Mouse (Mus musculus): ENCODE data around the gene Sox18. TPM values are rescaled to one million over a fixed set of nuclear protein-coding genes. Genes with fewer than 3 reads are reported as not detected.

Gene Sox18
- total RNA-seq, 2 experiments from 2014 or later = 14.4 to 15.6 TPM

DNA sequence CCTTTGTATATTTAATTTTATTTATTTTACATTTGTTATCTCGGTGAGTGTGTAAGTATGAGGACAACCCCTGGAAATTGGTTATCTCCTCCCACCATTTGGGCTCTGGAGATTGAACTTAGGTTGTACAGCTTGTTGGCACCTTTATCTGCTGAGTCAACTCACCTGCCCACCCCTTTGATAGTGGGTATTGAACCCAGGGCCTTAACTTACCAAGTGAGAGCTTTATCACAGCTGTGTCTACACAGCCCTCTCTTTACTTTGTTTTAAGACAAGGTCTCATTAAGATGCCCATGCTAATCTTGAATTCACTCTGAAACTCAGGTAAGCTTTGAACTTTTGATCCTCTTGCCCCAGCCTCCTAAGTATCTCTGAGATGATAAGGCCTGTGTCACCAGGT, 10.5 kb upstream of the Sox18 start:
- DNase-seq (ENCODE audit: low spot score in 2 of 2) = no peak

DNA sequence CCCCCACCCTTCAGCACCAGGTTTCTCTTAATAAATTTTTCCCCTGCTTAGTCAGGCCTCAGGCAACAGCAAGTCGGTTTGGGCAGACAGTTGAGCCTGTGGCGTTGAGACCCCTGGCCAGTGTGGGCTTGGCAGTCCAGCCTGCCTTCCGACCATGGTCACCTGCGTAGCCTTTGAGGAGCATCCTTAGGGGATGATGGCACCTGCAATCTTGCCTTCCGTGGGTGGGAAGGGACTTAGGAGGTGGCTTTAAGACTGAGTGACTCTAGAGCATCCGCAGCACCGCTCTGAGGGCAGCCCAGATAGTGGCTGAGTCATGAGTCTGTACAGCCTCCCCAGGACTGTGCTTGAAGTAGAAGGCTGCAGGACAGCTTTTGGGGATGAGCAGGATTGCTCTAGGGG, 9.3 kb upstream of the Sox18 start:
- DNase-seq (ENCODE audit: low spot score in 2 of 2) = no peak

DNA sequence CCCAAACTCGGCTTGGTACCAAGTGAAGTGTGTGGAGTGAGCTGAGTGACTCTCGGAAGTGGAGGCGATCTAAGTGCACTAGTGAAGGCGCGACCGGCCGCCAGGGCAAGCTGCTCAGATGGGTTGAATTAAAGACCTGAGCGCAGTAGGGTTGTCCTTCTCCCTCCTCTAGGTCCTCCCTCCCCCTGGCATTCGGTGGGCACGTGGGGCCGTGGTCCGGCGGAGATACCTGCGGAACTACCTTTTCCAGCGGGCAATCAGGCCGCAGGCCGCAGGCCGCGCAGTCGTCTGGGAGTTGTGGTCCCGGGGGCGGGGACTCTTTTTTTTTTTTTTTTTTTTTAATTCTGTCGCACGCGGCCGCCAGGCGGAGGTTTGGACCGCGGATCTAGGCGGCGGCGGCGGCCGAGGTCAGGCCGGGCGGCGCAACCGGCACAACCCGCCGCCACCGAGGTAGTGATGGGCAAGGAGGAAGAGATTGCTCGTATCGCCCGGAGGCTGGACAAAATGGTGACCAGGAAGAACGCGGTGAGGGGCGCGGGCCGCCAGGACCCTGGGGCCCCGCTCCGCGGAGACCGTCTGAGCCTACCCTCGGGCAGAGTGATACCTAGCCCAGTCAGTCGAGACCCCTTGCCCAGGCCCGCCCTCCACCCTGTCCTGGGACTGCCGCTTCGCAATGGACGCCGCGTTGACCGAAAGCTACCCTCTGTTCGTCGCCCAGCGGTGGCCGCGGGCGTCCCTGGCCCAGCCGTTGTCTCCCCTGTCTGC, 8.7 kb upstream of the Sox18 start, which contains the start of gene Tcea2:
Tcea2 (plus strand) TSS at position 360 of the 765 bp plus-strand sequence.
- DNase-seq (ENCODE audit: low spot score in 2 of 2) = peak; percentile 70 to 75

DNA sequence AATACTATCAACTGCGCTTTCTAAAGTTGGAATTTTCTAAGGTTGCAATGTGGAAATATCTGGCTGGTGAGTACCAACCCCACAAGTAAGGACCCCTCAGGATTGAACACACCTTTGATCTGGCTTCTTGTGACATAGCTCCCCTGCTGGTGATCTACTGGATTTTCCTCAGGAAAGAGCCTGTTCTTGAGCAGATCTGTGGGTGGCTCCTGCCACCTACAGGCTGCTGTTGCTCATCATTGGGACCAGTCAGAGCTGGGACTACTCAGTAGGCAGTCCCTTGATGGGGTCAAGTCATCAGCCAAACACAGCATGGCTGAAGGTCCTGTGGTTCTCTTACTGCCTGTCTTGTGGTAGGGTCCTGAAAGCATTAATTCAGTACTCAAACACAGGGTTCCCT, 7.3 kb upstream of the Sox18 start:
- peak; percentile 79 to 89 for DNase-seq (ENCODE audit: low spot score in 2 of 2)

DNA sequence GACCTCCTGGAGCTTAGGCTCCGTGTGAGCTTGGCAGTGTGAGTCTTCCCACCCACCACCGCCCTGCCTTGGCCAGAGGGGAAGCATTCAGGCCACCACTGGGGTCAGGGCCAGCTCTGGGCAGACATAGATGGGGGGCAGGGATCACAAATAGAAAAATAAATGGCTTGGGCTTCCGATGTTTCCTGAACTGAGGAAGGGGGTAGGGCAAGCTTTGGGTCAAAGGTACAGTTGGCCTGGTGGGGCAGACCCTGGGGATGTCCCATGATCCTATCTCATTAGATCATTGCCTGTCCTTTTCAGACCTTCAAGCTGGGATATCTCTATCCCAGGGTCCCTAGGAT, 6.3 kb upstream of the Sox18 start:
- no peak for DNase-seq (ENCODE audit: low spot score in 2 of 2)

DNA sequence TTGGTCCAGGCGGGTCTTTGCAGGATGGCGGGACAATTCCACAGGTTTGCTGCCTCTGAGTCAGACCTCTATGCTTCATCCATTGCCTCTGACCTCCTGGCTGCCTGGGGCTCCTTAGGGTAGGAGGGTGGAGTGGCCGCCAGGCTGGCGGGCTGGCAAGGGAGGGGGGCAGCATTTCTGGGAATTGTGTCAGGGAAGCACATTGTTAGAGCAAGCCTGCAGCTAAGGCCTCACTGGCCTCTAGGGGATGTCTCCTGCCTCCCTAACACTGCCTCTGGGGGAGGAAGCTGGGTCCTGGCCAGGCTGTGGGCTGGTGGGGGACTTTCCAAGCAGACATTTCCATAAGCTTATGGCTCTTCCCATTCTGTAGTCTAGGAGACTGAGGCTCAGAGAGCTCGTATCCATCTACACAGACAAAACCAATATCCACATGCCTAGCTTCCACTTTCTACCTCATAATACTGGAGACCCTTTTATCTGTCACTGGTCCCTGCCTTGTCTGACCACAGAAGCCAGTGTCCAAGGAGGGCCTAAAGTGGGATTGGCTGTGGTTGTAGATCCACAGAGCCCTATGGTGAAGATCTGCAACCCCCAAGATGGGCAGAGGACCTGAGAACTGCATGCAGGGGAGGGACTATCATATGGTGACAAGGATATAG, 5.8 kb upstream of the Sox18 start:
- no peak for DNase-seq (ENCODE audit: low spot score in 2 of 2)

DNA sequence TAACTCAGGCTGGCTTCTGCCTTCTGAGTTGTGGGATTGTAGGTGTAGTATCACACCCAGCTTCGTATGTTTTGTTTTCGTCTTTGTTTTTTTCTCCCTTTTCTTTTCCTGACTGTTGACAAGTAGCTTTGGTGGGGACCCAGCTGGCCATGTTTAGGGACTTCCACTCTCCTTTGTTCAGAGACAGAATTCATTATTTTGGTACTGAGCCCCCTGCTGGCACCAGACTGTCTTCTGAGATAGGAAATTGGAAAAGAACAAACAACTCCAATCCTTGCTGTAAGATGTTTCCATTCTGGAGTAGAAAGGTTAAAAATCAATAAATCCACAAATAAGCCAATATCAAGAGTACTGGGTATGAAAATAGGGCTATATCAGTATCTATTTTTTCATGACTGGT, 5.0 kb upstream of the Sox18 start:
- DNase-seq (ENCODE audit: low spot score in 2 of 2) = no peak

DNA sequence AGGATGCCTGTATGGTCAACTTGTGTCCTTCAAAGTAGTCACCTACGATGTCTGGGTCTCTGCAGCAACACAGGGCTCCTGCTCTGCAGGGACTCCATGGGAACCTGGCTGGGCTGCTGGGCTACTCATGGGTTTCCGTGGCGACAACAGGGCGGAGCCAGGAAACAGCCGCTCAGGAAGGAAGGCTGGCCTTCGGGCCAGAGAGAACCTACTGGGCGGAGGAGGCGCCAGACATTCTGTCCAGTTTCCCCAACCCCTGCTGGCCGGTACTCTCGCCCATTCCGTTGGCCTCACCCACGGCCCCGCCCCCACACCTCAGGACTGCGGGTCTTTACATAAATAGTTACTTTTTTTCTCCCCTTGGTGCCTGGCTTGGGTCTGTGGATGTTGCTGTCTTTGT, 4.0 kb upstream of the Sox18 start:
- DNase-seq (ENCODE audit: low spot score in 2 of 2) = peak; percentile 43 to 58

DNA sequence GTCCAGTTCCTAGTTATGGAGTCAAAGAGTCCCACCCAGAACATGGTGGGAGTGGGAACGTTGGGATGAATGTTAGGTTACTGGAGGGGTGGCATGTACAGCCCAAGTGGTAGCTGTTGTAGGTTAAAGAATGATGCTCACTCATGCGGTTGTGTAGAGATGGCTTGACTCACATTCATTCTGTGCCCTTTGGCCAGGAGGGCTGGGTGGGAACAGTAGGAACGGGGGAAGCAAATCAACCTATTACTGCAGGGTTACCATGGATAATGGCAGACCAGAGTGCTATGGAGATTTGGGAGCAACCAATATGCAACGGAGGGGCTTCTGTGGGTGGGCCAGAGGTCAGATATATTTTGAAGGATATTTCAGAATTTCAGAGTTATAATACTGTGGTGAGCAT, 3.5 kb upstream of the Sox18 start:
- DNase-seq (ENCODE audit: low spot score in 2 of 2) = no peak

DNA sequence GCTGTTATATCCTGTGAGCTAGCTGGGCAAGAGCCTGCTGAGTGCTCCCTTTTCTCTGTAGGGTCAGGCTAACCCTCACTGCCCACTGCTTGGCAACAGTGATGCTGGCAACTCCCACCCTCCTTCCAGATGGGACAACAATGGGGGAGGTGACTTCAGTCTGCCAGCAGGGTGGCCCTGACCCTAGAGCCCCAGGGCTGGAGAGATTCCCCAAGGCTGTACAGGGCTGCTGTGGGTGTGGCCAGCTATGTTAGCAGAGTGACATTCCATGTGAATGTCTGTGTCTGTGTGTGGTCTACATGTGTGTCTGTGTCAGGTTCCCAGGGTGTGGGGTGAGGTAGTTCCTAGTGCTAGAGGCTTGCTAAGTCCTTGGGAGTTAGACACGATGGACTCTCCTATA, 2.1 kb upstream of the Sox18 start:
- no peak for DNase-seq (ENCODE audit: low spot score in 2 of 2)

DNA sequence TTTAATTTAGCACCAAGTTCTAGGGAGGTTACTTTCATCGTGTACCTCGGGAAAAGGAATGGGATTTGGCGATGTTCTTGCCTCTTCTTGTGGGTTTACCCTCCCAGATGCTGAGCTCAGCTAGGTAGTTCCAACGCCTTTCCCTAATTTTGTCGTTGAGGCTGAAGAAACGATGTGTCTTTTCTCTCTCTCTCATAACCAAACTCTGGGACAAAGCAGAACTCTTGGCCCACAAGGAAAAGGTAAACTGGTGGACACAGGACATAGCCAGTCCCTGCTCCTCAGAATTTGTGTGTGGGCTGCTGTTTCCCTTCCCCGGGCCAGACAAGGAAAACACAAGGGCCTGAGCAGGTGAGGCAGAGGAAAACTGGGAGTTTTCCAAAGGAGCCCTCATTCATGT, 544 bp upstream of the Sox18 start:
- DNase-seq (ENCODE audit: low spot score in 2 of 2) = no peak

DNA sequence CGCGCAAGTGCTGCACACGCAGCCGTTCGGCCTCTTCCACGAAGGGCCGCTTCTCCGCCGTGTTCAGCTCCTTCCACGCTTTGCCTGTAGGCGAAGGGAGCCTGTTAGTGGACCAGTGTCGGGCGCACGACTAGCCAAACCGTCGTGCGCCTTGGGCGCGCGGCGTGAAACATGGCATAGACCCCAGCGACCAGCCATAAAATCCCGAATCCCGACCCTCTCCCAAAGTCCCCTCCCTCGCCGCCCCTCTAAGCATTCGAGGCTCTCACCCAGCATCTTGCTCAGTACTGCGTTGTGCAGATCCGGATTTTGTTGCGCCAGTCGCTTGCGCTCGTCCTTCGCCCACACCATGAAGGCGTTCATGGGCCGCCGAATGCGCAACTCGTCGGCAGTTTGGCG, 528 bp downstream of the Sox18 start:
- no peak for DNase-seq (ENCODE audit: low spot score in 2 of 2)

DNA sequence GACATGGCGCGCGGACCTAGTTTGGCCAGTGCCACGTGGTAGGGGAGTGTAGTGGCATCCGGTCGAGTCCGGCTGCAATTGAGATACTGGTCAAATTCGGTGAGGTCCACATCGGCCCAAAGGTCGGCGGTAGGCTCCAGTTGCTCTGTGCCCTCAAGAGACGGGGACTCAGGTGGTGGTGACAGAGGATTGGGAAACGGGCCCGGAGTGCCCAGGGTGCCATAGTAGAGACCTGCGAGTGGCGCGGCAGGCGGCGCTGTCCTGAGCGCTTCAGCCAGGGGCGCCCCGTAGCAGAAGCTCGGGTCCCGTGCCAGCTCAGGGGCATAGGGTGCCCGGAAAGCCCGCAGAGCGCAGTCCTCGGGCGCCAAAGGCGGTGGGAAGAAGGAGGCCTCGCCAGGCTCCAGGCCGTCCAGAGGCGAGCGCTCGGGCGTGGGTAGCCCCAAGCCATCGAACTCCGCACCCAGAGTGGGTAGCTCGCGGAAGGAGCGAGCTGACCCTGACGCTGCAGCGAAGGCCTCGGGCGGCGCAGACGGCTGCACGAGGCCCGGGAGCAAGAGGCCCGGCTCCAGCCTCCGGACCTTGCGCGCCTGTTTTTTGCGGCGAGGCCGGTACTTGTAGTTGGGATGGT, 1.0 kb downstream of the Sox18 start:
- no peak for DNase-seq (ENCODE audit: low spot score in 2 of 2)

DNA sequence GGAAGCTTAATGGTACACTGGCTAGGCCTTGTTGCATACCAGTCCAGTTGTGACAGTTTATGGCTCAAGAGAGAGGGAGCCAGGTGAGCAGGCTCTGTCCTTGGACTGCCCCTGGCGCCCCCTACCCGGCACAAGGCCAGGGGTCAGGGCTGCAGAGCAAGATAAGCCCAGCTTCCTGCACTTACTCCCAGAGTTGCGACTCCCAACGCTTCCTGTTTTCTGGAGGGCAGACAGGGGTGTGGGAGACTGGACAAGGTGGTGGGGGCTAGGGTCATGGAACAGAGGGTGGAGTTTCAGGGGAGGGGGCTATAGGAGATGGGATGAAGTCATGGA, 8.2 kb downstream of the Sox18 start:
- no peak for DNase-seq (ENCODE audit: low spot score in 2 of 2)

DNA sequence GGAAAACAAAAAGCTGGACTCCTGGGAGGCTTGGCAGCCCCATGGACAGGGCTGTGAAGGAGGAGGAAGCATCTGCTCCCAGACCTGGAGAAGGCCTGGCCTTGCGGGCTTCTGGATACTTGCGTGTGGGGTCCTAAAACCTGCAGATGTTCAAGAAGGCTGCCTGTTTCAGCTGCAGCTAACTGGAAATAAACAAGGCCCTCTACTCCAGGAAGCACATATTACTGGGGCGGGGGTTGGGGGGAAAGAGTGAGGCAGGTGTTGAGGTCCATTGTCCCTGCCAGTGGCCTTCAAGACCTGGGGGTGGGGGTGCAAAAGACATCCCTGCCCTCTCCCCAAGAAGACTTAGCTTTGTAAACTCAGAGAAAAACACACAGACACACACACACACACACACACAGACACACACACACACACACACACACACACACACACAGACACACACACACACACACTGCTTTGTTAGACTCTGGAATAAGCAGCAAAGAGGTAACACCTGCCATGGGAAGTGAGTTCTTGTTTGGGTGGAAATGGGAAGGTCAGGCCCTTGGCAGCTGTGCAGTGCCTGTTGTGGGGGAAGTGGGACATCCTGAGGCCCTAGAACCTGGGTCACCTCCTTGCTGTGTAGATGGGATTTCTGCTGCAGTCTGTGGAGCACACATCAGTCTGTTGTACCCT, 8.7 kb downstream of the Sox18 start:
- DNase-seq (ENCODE audit: low spot score in 2 of 2) = no peak

DNA sequence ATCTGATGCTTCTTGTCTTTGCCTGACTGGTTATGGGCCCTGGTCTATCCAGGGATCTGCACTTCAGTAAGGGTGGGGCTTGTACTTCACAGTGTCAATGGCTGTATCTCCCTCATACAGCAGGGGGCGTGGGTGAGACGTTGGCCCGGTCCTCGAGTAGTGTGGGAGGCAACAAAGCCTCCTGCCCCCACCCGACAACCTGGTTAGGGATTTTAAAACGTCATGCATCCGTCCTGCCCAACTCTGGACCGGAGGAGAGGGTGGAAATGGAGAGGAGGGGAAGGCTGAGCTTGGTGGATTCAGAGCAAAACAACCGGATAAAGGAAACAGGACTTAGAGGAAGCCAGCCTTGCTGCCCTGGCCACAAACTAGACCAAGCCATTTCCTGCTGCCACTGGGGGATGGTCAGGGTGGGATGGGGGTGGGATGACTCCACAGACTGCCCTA, 11.8 kb downstream of the Sox18 start:
- peak; percentile 83 to 90 for DNase-seq (ENCODE audit: low spot score in 2 of 2)

DNA sequence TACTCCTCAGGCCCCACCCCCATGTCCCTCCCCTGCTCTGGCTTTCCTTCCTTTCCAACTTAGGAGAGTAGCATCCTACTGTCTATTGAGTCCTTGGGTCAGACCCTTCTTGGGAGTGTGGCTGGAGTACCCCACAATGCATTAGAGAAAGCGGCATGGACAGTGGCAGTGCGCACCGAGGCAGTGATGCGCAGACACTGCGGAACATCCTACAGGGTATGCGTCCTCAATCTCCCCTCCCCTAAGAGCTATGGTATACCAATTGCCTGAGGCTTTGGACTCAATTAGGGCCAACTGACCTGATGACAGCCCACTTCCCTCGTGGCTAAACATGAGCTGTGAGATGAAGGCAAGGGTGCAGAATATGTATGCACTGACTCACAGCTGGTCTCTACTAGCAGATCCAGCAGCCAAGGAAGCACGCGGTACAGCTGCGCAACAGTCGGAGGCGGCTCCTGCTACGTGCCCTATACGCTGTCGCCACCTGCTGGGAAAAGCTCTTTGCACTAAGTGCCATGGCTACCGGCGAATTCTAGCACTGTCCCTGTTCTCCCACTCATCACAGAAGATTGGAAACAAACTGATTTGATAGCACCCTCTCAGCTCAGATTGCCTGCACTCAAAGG, 12.4 kb downstream of the Sox18 start:
- DNase-seq (ENCODE audit: low spot score in 2 of 2) = peak; percentile 58 to 59

DNA sequence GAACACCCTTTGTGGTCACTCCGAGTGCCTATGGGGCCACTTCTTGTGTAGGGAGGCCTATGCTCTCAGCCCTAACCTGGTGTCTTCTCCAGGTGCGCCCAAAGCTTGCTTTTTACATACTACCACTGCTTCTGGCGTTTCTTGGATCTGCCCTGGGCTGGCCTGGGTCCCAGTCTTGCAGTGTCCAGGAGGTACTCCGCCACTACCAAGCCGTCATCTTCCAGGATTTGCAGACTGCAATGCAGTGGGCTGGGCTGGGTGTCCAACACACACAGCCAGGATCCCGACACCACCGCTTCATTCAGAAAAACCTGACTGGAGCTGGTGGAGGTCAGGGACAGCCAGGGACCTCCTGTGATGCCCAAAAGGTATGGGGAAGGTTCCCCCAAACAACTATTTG, 12.9 kb downstream of the Sox18 start:
- no peak for DNase-seq (ENCODE audit: low spot score in 2 of 2)

DNA sequence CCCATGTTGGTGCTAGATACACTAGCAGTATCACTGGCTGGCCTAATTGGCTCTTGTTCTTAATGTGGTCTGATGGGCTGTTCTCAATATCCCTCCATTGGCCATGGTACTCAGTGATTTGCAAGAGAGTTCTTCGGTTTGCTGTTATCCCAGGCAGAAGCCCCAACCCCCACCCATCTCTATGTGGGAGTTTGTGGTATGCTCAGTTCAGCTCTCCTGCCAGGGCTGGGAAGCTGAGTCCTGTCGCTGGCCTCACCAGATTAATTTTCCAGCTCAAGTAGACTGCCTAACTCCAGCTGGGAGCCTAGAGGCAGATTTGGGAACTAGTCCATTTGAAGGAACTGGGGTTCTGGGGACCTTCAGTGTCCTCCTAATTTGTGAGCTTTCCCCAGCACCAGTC, 14.0 kb downstream of the Sox18 start:
- no peak for DNase-seq (ENCODE audit: low spot score in 2 of 2)

DNA sequence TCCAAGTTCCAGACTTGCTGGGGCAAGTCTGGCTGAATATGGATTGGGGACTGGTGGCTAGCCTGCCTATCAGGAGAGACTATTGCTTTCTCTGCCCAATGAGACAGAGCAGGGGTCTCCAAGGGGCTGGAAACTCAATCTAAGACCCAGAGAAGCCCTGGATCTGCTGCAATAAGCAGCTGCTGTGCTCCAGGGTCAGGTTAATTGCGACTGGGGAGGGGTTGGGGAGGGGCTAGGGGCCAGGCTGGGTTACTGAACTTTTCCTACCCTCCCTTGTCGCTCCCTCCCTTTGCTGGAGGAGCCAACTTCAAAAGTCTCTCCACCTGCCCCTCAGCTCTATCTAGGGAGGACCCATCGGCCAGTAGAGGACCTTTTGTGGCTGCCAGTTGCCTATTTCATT, 14.7 kb downstream of the Sox18 start, which contains the start of gene Gm29797:
Gm29797 (plus strand) TSS at position 301 of the 400 bp plus-strand sequence.
- no peak for DNase-seq (ENCODE audit: low spot score in 2 of 2)

DNA sequence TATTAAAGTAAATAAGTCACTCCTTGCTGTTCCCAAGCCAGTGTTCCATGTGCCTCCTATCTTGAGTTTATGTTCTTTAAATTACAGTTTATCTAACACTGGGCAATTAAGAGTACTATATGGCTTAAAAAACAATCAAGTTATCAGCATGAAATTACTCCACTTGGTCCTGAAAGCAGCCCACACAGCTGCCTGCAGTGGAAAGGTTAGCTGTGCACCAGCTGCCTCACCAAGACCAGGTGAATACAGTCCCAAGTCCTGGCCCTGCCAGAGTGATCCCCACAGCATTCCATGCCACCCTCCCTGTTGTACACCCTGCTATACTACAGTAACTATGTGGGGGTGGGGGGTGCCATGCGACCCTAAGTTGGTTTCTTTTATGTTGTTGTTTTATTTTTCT, 17.9 kb downstream of the Sox18 start:
- DNase-seq (ENCODE audit: low spot score in 2 of 2) = no peak

DNA sequence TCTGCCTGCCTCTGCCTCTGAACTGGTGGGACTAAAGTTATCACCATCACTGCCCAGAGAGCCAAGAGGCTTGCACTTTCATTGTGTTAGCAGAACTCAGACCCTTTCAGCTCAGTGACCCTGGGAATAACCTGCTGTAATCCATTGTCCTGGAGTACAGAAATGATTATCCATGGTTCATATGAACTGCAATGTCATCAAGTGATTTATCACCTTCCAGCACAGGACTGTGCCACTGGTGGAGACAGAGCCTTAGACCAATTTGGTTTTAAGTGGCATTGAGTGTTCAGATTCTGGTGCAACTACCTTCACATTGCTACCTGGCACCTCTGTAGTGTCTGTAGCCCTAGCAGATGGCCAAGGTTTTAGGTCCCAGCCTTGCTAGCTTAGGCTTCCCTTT, 18.4 kb downstream of the Sox18 start:
- DNase-seq (ENCODE audit: low spot score in 2 of 2) = no peak
